Mouse (Mus musculus) lung, postnatal 0 days (tissue): ENCODE data around the gene Ndufv1. TPM values are rescaled to one million over a fixed set of nuclear protein-coding genes. Genes with fewer than 3 reads are reported as not detected.
A peak's percentile ranks its signal among the peaks of the same experiment; 100 is the strongest.

Experiments
- ATAC-seq: fragments of 200-750 bp; cut with Nextera tagmentation; 2 replicates; pipeline ENCODE4 v1.8.0; 2017; ENCODE audit warnings: moderate library complexity
- DNase-seq: peaks from one replicate; pipeline ENCODE4 v3.0.0-alpha.2; 2016; ENCODE audit warnings: low spot score
- H3K27ac ChIP-seq: fragments of 300-500 bp; sonication (generic); 2 replicates; pipeline ENCODE4 v1.5.1; 2014; ENCODE audit warnings: antibody characterized with exemption, mild to moderate bottlenecking, low read length, mixed read lengths
- H3K27me3 ChIP-seq: fragments of 300-500 bp; sonication (generic); replicated peaks from 2 replicates; pipeline ENCODE4 v1.6.1; 2014; ENCODE audit warnings: low read length, mixed read lengths; ENCODE audit not compliant: insufficient read depth
- H3K36me3 ChIP-seq: fragments of 300-500 bp; sonication (generic); 2 replicates; pipeline ENCODE4 v1.6.1; 2014; ENCODE audit warnings: low read length, mixed read lengths; ENCODE audit not compliant: insufficient read depth
- H3K4me1 ChIP-seq: fragments of 300-500 bp; sonication (generic); 2 replicates; pipeline ENCODE4 v1.6.1; 2014; ENCODE audit warnings: antibody characterized with exemption, low read depth, low read length, mixed read lengths; ENCODE audit not compliant: insufficient read depth
- H3K4me2 ChIP-seq: fragments of 300-500 bp; sonication (generic); replicated peaks from 2 replicates; pipeline ENCODE4 v1.6.1; 2014; ENCODE audit warnings: low read depth, mild to moderate bottlenecking, low read length, moderate library complexity, mixed read lengths
- H3K4me3 ChIP-seq: fragments of 300-500 bp; sonication (generic); 2 replicates; pipeline ENCODE4 v1.5.1; 2014; ENCODE audit warnings: low read depth, low read length
- H3K9ac ChIP-seq: fragments of 300-500 bp; sonication (generic); replicated peaks from 2 replicates; pipeline ENCODE4 v1.6.1; 2014; ENCODE audit warnings: low read depth, mild to moderate bottlenecking
- H3K9me3 ChIP-seq: fragments of 300-500 bp; sonication (generic); 2 replicates; pipeline ENCODE4 v1.6.1; 2016; ENCODE audit warnings: low read length, mixed read lengths
- CTCF ChIP-seq: IDR thresholded peaks from 2 replicates; pipeline ENCODE4 v1.5.1; 2016; ENCODE audit warnings: antibody characterized with exemption, mild to moderate bottlenecking
- EP300 ChIP-seq: IDR thresholded peaks from 2 replicates; pipeline ENCODE4 v1.6.1; 2016; ENCODE audit warnings: antibody characterized with exemption, mild to moderate bottlenecking, control low read depth
- WGBS: fragments of 180-500 bp; shearing (Covaris S2); extraction: QIAGEN DNeasy Blood & Tissue Kit; methylation state at CpG from one replicate; pipeline ENCODE4 v1.1.7; 2014; 5-methylcytosine and 5-hydroxymethylcytosine counted together
- polyA plus RNA-seq: library from polyadenylated mRNA; unstranded; fragments of >200 nt; fragmentation: Nextera tagmentation; extraction: Ambion mirVana; gene quantifications from 2 replicates; pipeline ENCODE4 v1.2.1, GENCODE M21; 2015

Ndufv1 gene
- polyA plus RNA-seq, 1 experiment from 2014 or later, result 152 TPM

DNA sequence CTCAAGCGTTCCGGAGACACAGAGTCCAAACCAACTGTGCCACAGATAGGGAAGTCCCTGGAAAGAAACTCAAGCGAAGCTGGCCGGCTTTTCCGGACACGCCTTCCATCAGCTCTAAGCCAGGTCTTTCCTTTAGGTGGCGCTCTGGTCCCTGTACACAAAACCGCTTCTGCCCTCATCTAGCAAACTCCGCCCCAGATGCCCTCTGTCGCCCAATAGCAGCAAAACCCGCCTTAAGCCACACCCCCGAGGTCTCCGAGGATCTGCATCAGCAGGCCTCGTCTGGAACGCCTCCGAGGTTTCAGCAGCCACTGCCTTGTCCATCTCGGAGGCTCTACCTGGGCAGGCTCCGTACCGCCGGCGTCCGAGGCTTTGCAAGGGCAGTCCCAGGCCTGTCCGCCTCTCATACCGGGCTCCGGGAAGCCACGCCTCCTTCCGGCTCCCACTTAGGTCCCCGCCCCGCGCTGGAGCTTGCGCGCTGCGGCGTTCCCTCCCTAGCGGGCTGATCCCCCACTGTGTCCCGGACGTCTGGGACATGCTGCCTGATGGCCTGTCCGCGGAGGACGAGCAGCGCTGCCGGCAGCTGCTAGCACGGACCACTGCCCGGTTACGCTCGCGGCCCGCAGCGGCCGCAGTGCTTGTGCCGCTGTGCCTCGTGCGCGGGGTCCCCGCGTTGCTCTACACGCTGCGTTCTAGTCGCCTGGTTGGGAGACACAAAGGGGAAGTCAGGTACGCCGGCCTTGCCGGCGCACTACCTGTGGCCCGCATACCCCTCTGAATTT lies 12.3 kb downstream of the Ndufv1 start, which contains the start of the genes Nudt8 and Gm49405:
Gene Nudt8, plus strand, starts transcription at position 462 of the 782 bp plus-strand sequence.
Gene Gm49405, plus strand, starts transcription at position 508 of the 782 bp plus-strand sequence.
- no peaks in the 10 kb centered on the region for H3K27me3 ChIP-seq
- TF ChIP-seq CTCF (peak; percentile 89), EP300 (no peak)
- H3K9me3 ChIP-seq, result no peaks in the 10 kb centered on the region
- H3K4me3 ChIP-seq, result peak within 1 kb of the TSS; percentile 57
- DNase-seq (peak; percentile 99), ATAC-seq (peak; percentile 93)
- peaks cover 13% of the 10 kb centered on the region; the same call in 1 of the 2 replicates for H3K4me1 ChIP-seq
- no peaks in the 10 kb centered on the region for H3K36me3 ChIP-seq
- H3K27ac ChIP-seq, result peak within 1 kb of the TSS; percentile 90
- H3K9ac ChIP-seq, result peak within 1 kb of the TSS; percentile 64
- peak within 1 kb of the TSS; percentile 95 for H3K4me2 ChIP-seq
- under 1% methylated on average over 63 of the region's 64 CpGs for WGBS

DNA sequence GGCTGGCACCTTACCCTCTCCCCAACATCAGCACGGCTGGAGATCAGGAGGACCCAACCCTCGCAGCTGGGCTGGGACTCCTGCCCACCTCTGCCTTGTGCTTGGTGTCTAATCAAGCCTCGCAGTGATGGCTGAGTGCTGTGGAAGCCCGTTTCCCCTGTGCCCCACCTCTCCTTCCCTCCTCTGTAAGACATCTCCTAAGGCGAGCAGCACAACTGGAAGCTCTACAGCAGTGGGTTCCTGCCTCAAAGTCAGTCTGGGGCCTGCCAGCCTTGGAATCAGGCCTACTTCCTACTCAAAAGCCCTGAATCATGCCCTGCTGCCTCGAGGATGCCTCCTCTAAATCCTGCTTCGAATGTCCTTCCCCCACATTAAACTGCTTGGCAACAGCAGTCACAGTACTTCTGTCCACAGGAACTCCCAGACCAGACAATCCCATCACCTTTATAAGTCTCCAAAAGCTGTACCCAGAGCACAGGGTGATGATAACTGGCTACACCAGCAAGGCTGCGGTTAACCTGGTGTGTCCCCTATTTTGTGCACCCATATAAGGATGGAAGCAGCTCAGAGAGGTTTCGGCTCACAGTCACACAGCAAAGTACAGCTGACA lies 13.4 kb downstream of the Ndufv1 start:
- peak overlapping the region; percentile 95; the same call in 1 of the 2 replicates for H3K4me2 ChIP-seq
- no peaks in the 10 kb centered on the region for H3K9me3 ChIP-seq
- DNase-seq (no peak), ATAC-seq (no peak)
- no peak for TF ChIP-seq CTCF
- TF ChIP-seq EP300, result no peak
- no peak overlapping the region for H3K27ac ChIP-seq
- H3K4me1 ChIP-seq, result peaks cover 13% of the 10 kb centered on the region; the same call in 1 of the 2 replicates
- no peak overlapping the region for H3K4me3 ChIP-seq
- no peaks in the 10 kb centered on the region for H3K36me3 ChIP-seq
- H3K9ac ChIP-seq, result no peak overlapping the region
- no peaks in the 10 kb centered on the region for H3K27me3 ChIP-seq
- 80% methylated on average over 9 of the region's 9 CpGs for WGBS

DNA sequence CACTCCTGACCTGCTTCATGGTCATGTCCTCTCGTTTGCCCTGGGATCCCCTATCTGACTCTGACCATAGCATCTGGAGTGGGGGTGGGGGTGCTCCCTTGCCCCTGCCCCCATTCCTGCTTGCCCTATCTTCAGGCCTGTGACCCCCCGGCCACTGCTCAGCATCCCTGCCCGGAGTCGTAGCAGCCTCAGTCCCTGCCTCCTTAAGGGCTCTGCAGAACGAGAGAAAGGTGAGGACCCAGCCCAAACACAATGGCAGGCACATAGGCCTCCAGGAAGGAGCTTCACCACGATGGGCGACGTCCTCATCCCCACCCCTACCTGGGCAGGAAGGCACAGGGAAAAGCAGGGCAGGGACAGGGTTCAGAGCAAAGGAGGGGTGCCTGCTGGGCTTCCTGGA lies 14.3 kb downstream of the Ndufv1 start:
- peaks cover 13% of the 10 kb centered on the region; the same call in 1 of the 2 replicates for H3K4me1 ChIP-seq
- 61% methylated on average over 8 of the region's 8 CpGs for WGBS
- H3K9ac ChIP-seq, result no peak overlapping the region
- H3K4me2 ChIP-seq, result no peak overlapping the region
- no peaks in the 10 kb centered on the region for H3K9me3 ChIP-seq
- no peak overlapping the region for H3K27ac ChIP-seq
- no peak for ATAC-seq
- no peak overlapping the region for H3K4me3 ChIP-seq
- no peaks in the 10 kb centered on the region for H3K36me3 ChIP-seq
- no peak for DNase-seq
- no peak for TF ChIP-seq EP300
- no peak for TF ChIP-seq CTCF
- no peaks in the 10 kb centered on the region for H3K27me3 ChIP-seq

DNA sequence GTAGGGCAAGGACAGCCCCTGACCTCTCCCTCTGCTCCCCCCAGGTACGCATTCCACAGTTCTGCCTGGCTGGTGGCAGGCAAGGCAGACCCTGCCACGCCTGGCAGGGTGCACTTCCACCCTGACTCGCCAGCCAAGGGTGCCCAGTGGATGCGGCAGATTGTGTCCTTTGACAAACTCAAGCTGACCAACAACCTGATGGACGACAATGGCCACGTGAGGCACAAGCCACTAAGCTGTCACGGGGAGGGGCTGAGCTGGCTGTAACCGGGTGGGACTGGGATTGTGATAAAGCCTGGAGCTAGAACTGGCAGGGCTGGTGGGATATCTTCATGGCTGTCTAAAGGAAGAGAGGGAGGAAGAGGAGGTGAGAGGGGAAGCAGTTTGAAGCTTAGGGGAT lies 15.4 kb downstream of the Ndufv1 start:
- DNase-seq (no peak), ATAC-seq (no peak)
- Histone ChIP-seq H3K9ac (no peak overlapping the region), H3K27me3 (no peaks in the 10 kb centered on the region), H3K4me1 (peaks cover 13% of the 10 kb centered on the region; the same call in 1 of the 2 replicates), H3K4me3 (no peak overlapping the region), H3K36me3 (no peaks in the 10 kb centered on the region), H3K4me2 (no peak overlapping the region), H3K27ac (no peak overlapping the region), H3K9me3 (no peaks in the 10 kb centered on the region)
- TF ChIP-seq EP300 (no peak), CTCF (no peak)
- WGBS, result 46% methylated on average over 8 of the region's 8 CpGs

DNA sequence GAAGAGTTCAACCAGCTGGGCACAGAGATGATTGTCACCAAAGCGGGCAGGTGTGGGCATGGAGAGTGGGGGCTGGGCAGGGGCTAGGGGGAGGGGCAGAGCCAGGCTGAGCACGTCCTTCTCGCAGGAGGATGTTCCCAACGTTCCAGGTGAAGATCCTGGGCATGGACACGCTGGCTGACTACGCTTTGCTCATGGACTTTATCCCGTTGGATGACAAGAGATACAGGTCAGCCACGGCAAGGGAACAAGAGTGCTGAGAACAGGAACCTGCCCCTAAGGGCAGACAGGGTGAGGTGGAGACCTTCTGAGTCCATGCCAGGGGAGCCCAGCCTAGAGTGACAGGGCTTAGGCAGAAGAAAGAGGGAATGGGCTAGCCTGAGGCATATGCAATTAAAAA lies 15.9 kb downstream of the Ndufv1 start:
- H3K4me2 ChIP-seq, result no peak overlapping the region
- no peak for DNase-seq
- no peaks in the 10 kb centered on the region for H3K36me3 ChIP-seq
- no peaks in the 10 kb centered on the region for H3K27me3 ChIP-seq
- no peak for ATAC-seq
- H3K9me3 ChIP-seq, result no peaks in the 10 kb centered on the region
- H3K27ac ChIP-seq, result no peak overlapping the region
- peaks cover 13% of the 10 kb centered on the region; the same call in 1 of the 2 replicates for H3K4me1 ChIP-seq
- WGBS, result 80% methylated on average over 8 of the region's 8 CpGs
- TF ChIP-seq EP300, result no peak
- TF ChIP-seq CTCF, result no peak
- no peak overlapping the region for H3K4me3 ChIP-seq
- no peak overlapping the region for H3K9ac ChIP-seq

DNA sequence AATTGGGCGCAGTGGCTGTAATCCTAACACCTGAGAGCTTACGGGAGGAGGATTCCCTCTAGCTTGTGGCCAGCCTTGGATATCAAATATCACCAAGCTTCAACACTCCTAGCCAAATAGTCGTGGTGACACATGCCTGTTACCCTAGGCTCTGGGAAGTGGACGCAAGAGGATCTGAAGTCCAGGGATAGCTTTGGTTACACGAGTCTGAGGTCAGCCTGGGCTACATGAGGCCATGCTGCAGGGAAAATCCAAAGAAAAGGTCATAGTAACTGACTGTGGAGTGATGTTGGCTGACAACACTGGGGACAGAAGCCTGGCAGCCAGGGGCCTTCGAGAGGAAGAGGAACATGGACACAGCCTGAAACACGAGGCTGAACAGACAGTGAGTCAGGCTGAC lies 16.5 kb downstream of the Ndufv1 start:
- H3K4me3 ChIP-seq, result no peak overlapping the region
- no peak overlapping the region for H3K9ac ChIP-seq
- H3K9me3 ChIP-seq, result no peaks in the 10 kb centered on the region
- H3K27me3 ChIP-seq, result no peaks in the 10 kb centered on the region
- no peak overlapping the region for H3K4me2 ChIP-seq
- DNase-seq (no peak), ATAC-seq (no peak)
- WGBS, result 48% methylated on average over 7 of the region's 7 CpGs
- H3K4me1 ChIP-seq, result peaks cover 12% of the 10 kb centered on the region; the same call in 1 of the 2 replicates
- no peaks in the 10 kb centered on the region for H3K36me3 ChIP-seq
- 0 out of 2 replicates have a peak overlapping the region, but pooled peaks have one; percentile 51 for H3K27ac ChIP-seq
- no peak for TF ChIP-seq EP300
- no peak for TF ChIP-seq CTCF
